Mouse (Mus musculus) heart, embryonic 15.5 days (tissue): ENCODE measurements at regions not wholly inside any gene's neighbourhood (a gene's known extent, or its start where the extent isn't known, plus 50 kb on each side); places are given as distances from the start of the nearest gene placed in this dataset.

Experiments
- ATAC-seq: fragments of 200-750 bp; cut with Nextera tagmentation; replicated peaks from 2 replicates; pipeline ENCODE4 v1.8.0; 2017; ENCODE audit warnings: low read depth, moderate TSS enrichment; ENCODE audit not compliant: insufficient number of reproducible peaks, insufficient read depth, low FRiP score
- H3K27ac ChIP-seq: fragments of 300-500 bp; sonication (generic); 2 replicates; pipeline ENCODE4 v1.5.1; 2015; ENCODE audit warnings: mild to moderate bottlenecking, inconsistent platforms
- H3K27me3 ChIP-seq: fragments of 300-500 bp; sonication (generic); 2 replicates; pipeline ENCODE4 v1.6.1; 2015; ENCODE audit warnings: inconsistent platforms
- H3K36me3 ChIP-seq: fragments of 300-500 bp; sonication (generic); 2 replicates; pipeline ENCODE4 v1.6.1; 2015; ENCODE audit warnings: mild to moderate bottlenecking, inconsistent platforms
- H3K4me1 ChIP-seq: fragments of 300-500 bp; sonication (generic); replicated peaks from 2 replicates; pipeline ENCODE4 v1.6.1; 2015; ENCODE audit warnings: inconsistent platforms
- H3K4me2 ChIP-seq: fragments of 300-500 bp; sonication (generic); 2 replicates; pipeline ENCODE4 v1.6.1; 2015; ENCODE audit warnings: inconsistent platforms, mild to moderate bottlenecking, moderate library complexity
- H3K4me3 ChIP-seq: fragments of 300-500 bp; sonication (generic); 2 replicates; pipeline ENCODE4 v1.5.1; 2015; ENCODE audit warnings: mild to moderate bottlenecking, inconsistent platforms
- H3K9ac ChIP-seq: fragments of 300-500 bp; sonication (generic); 2 replicates; pipeline ENCODE4 v1.6.1; 2015; ENCODE audit warnings: mild to moderate bottlenecking, inconsistent platforms
- H3K9me3 ChIP-seq: fragments of 300-500 bp; sonication (generic); replicated peaks from 2 replicates; pipeline ENCODE4 v1.6.1; 2016; ENCODE audit warnings: inconsistent platforms
- WGBS: fragments of 180-500 bp; shearing (Covaris S2); methylation state at CpG from one replicate; pipeline ENCODE4 v1.1.7; 2015; ENCODE audit warnings: mixed read lengths; 5-methylcytosine and 5-hydroxymethylcytosine counted together

DNA sequence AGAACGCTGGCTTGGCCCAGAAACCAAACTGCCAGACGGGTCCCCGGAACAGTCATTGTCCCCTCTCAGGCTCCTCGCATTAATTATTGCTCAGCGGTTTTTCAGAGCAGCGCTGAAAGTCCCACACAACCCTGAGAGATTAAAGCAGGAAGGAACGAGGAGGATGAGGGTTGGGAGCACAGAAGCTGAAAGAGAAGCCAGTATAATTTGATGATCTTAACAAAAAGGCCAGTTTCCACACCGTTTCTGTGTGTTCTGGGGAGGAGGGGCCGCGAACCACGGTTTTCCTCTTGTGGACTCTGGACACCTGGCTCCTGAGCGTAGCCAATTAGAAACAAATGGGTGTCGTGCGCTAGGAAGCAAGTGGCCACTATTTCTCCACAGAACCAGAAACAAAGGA lies 60.3 kb upstream of the Zfp644 start:
- ATAC-seq = no peak
- H3K4me1 ChIP-seq = peaks cover 9% of the 10 kb centered on the region
- H3K36me3 ChIP-seq = no peaks in the 10 kb centered on the region
- WGBS = 4% methylated on average over 14 of the region's 14 CpGs
- no peak overlapping the region for H3K9ac ChIP-seq
- H3K9me3 ChIP-seq = no peaks in the 10 kb centered on the region
- H3K27me3 ChIP-seq = peaks cover 28% of the 10 kb centered on the region
- peak overlapping the region; percentile 61 for H3K4me2 ChIP-seq
- no peak overlapping the region for H3K27ac ChIP-seq
- H3K4me3 ChIP-seq = peak overlapping the region; percentile 31

DNA sequence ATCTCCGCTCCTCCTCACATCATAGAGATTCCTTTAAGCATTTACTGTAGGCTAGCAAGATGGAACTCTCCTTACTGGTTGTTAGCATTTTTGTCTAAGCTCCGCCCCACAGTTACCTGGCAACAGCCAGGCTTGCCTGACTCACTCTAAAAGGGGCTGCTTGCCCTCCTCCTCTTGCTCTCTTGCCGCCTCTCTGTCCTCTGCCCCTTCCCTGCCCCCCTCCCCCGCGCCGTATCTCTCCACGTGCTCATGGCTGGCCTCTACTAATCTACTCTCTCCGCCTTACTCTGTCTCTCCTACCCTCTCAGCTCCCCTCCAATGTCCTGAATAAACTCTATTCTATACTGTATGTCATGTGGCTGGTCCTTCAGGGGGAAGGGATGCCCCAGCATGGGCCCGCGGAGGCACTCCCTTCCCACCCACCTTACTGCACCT lies 59.9 kb upstream of the Zfp644 start:
- H3K9ac ChIP-seq = no peak overlapping the region
- H3K4me3 ChIP-seq = peak overlapping the region; percentile 31
- H3K4me1 ChIP-seq = peaks cover 9% of the 10 kb centered on the region
- no peak overlapping the region for H3K27ac ChIP-seq
- peaks cover 28% of the 10 kb centered on the region for H3K27me3 ChIP-seq
- 4% methylated on average over 10 of the region's 10 CpGs for whole genome bisulfite sequencing
- no peak; the same call in 1 of the 2 replicates for ATAC-seq
- no peaks in the 10 kb centered on the region for H3K36me3 ChIP-seq
- peak overlapping the region; percentile 61 for H3K4me2 ChIP-seq
- no peaks in the 10 kb centered on the region for H3K9me3 ChIP-seq

DNA sequence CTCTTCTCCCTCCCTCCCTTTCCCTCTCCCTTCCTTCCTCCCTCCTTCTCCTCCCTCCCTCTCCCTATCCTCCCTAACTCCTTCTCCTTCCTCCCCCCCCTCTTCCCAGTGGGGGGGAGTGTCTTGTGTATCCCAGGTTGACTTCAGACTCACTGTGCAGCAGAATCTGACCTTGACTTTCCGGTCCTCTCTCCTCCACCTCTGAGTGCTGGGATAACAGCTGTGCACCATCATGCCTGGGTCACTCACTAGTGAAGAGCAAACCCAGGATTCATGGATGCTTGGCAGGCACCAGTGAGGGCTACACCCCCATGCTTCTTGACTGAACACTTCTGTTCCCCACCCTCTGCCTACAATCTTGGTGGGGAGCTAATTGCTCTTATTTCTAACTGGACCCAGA lies 56.2 kb upstream of the Zfp644 start:
- no peak overlapping the region for H3K4me2 ChIP-seq
- H3K36me3 ChIP-seq = no peaks in the 10 kb centered on the region
- no peak overlapping the region for H3K4me3 ChIP-seq
- peaks cover 9% of the 10 kb centered on the region for H3K4me1 ChIP-seq
- no peak for ATAC-seq
- WGBS = 50% methylated on average over 1 of the region's 1 CpGs
- no peak overlapping the region for H3K27ac ChIP-seq
- peaks cover 21% of the 10 kb centered on the region for H3K27me3 ChIP-seq
- no peaks in the 10 kb centered on the region for H3K9me3 ChIP-seq
- no peak overlapping the region for H3K9ac ChIP-seq

DNA sequence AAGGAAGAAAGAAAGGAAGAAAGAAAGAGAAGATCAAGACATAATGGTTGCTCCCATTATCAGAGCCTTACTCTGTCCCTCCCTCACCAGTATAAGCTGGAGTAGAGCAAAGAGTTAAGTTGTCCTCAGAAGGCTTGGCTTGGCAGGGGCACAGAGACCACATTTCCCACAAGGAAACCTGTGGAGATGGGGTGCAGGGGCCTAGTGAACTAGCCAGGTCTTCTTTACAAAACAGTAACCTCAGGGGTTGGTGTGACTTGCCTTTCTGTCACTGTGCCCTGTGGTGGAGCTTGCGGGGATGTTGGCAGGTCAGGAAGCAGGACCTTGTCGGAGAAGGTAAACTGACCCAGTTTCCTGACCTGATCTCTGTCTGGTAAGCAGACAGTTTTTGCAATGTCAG lies 53.1 kb upstream of the Zfp644 start:
- no peak overlapping the region for H3K4me3 ChIP-seq
- ATAC-seq = no peak
- H3K9ac ChIP-seq = no peak overlapping the region
- H3K4me2 ChIP-seq = no peak overlapping the region
- no peaks in the 10 kb centered on the region for H3K27me3 ChIP-seq
- H3K27ac ChIP-seq = no peak overlapping the region
- H3K9me3 ChIP-seq = no peaks in the 10 kb centered on the region
- 83% methylated on average over 2 of the region's 2 CpGs for WGBS
- H3K36me3 ChIP-seq = no peaks in the 10 kb centered on the region
- H3K4me1 ChIP-seq = no peaks in the 10 kb centered on the region

DNA sequence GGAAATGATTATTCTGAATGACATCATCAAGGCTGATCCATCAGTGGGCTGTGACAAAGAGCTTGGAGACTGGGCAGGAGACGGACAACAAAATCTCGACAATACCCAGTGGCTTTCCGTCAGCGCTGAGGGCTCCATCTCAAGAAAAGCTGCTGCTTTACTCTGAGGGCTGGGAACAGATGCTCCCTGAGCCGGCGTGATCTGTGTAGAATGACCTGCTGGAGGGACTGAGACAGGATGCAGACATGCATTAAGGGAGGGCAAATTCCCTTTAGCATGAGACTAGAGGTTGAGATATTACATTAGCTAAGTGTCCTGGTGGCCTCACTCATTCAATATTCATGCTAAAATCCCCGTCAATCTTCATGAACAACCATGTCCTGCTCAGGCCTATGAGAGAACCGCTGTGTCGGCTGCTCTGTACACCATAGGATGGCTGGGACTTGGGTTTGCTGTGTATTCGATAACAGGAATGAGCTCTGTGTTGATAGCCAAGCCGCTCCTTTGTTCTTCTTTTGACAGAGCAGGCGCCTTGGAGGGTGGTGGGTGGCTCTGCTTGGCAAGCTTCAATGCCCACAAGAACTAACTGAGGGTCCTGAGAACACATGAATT lies 51.5 kb upstream of the Zfp644 start:
- no peaks in the 10 kb centered on the region for H3K9me3 ChIP-seq
- H3K27ac ChIP-seq = no peak overlapping the region
- WGBS = 63% methylated on average over 12 of the region's 12 CpGs
- no peak overlapping the region for H3K4me3 ChIP-seq
- H3K36me3 ChIP-seq = no peaks in the 10 kb centered on the region
- no peak overlapping the region for H3K9ac ChIP-seq
- ATAC-seq = no peak; the same call in 1 of the 2 replicates
- H3K27me3 ChIP-seq = no peaks in the 10 kb centered on the region
- no peaks in the 10 kb centered on the region for H3K4me1 ChIP-seq
- H3K4me2 ChIP-seq = no peak overlapping the region
